In the genomic region with DNA sequence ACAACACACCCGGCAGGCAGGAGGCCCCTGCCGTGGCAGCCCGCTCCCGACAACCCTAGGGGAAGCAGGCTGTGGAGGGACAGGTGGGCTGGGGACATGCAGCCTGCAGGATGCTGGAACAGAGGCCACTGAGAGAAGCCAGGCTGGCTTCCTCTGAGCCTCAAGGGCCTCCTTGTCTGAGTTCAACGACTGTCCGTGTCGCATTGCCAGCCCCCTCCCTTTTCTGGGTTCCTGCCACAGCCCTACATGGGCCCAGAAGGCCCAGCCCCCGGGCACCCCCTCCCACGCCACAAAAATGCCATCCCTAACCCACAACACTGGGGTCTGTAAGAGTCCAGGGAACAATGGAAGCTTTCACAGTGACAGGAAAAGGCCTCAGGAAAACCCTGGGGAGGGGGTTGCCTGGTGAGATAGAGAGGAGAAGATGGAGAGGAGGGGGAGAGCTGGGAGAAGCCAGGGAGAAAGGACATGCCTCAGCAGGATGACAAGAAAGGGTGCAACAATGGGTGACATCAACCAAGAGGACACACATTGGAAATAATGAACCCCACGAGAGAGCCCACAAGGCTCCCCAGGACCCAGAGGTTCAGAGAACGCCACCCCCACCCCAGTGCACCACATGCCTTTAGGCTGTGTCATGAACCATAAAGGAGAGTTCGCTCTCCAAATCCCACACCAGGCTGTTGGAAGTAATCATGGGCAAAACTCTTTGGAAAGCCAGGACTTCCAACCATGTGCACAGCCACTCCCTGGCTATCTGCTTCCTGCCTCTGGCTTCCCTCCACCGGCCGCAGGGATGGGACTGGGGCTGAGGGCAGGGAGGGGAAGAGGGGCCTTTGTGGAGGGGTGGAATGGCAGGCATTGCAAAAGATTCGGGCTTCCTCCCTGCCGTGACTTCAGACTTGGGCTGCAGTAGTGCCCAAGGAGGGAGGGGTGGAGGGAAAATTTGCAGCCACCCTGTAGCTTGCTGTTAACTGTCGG, we compare ENCODE assay signal across 8 mouse cellular contexts. TPM values are rescaled to one million over a fixed set of nuclear protein-coding genes. Genes with fewer than 3 reads are reported as not detected.
DNase-seq lines count a peak whose midpoint lies in the region; ATAC-seq lines count a peak whose summit lies in the region.

No protein-coding gene starts in this region.

- 0 out of 2 replicates have a peak, but pooled peaks cover 5% of the 10 kb centered on the region for H3K36me3 ChIP-seq in heart, embryonic 16.5 days (ENCODE audit: control insufficient read depth, insufficient read depth)
- H3K36me3 ChIP-seq in liver, embryonic 13.5 days = peaks cover 4% of the 10 kb centered on the region; the same call in 1 of the 2 replicates
- H3K36me3 ChIP-seq in stomach, embryonic 15.5 days = no peaks in the 10 kb centered on the region

- no peaks in the 10 kb centered on the region for H3K27me3 ChIP-seq in heart, embryonic 16.5 days (ENCODE audit: control insufficient read depth, insufficient read depth, low read length)
- H3K27me3 ChIP-seq in liver, embryonic 13.5 days = no peaks in the 10 kb centered on the region
- H3K27me3 ChIP-seq in stomach, embryonic 15.5 days (replicated peaks) = no peaks in the 10 kb centered on the region

- no peak overlapping the region for H3K4me3 ChIP-seq in heart, embryonic 16.5 days (ENCODE audit: low read length)
- H3K4me3 ChIP-seq in liver, embryonic 13.5 days (replicated peaks) = no peak overlapping the region
- H3K4me3 ChIP-seq in stomach, embryonic 15.5 days (replicated peaks) = no peak overlapping the region

- H3K9ac ChIP-seq in heart, embryonic 16.5 days (ENCODE audit: low read length) = peak overlapping the region; percentile 61
- H3K9ac ChIP-seq in liver, embryonic 13.5 days = no peak overlapping the region
- H3K9ac ChIP-seq in stomach, embryonic 15.5 days = peak overlapping the region; percentile 13

- peak overlapping the region; percentile 98 for H3K27ac ChIP-seq in heart, embryonic 16.5 days (ENCODE audit: low read length)
- H3K27ac ChIP-seq in liver, embryonic 13.5 days = peak overlapping the region; percentile 53
- peak overlapping the region; percentile 72 for H3K27ac ChIP-seq in stomach, embryonic 15.5 days

- H3K4me2 ChIP-seq in heart, embryonic 16.5 days (ENCODE audit: low read depth, low read length) = no peak overlapping the region
- H3K4me2 ChIP-seq in liver, embryonic 13.5 days = no peak overlapping the region
- H3K4me2 ChIP-seq in stomach, embryonic 15.5 days = no peak overlapping the region

- WGBS in heart, embryonic 16.5 days = 33% methylated on average over 17 of the region's 17 CpGs
- 37% methylated on average over 17 of the region's 17 CpGs for WGBS in liver, embryonic 13.5 days (ENCODE audit: insufficient replicate concordance)
- WGBS in stomach, embryonic 15.5 days = 43% methylated on average over 17 of the region's 17 CpGs

- H3K9me3 ChIP-seq in heart, embryonic 16.5 days (replicated peaks; ENCODE audit: control insufficient read depth, low read length) = no peaks in the 10 kb centered on the region
- H3K9me3 ChIP-seq in liver, embryonic 13.5 days (replicated peaks) = no peaks in the 10 kb centered on the region
- H3K9me3 ChIP-seq in stomach, embryonic 15.5 days = no peaks in the 10 kb centered on the region

- ATAC-seq in heart, embryonic 16.5 days (replicated peaks; ENCODE audit: extremely low read depth, insufficient read depth, low FRiP score) = peak; percentile 31
- no peak for ATAC-seq in liver, embryonic 13.5 days (ENCODE audit: low read depth)
- ATAC-seq in stomach, embryonic 15.5 days (ENCODE audit: insufficient read depth, low FRiP score, low read depth) = peak; percentile 15; the same call in 1 of the 2 replicates

- peak; percentile 37 for DNase-seq in cerebellum, adult 9-11 months
- no peak for DNase-seq in cerebellum, adult 11 months
- peak; percentile 46 for DNase-seq in right cerebral cortex, postnatal 4 days
- no peak for DNase-seq in right cerebral cortex, adult 2 months (ENCODE audit: low spot score in 2 of 2)
- DNase-seq in liver, embryonic 13.5 days = no peak
- no peak for DNase-seq in frontal cortex, postnatal 25 days (ENCODE audit: low spot score in 2 of 2)

- peaks cover 56% of the 10 kb centered on the region for H3K4me1 ChIP-seq in heart, embryonic 16.5 days (ENCODE audit: control insufficient read depth, insufficient read depth, low read length)
- H3K4me1 ChIP-seq in liver, embryonic 13.5 days (replicated peaks) = peaks cover 25% of the 10 kb centered on the region
- H3K4me1 ChIP-seq in stomach, embryonic 15.5 days = peaks cover 56% of the 10 kb centered on the region

RNA-seq across cellular contexts. Expression of gene Zcchc24, which starts 33.8 kb away (rescaled TPM):
- polyA plus RNA-seq in heart, embryonic 16.5 days (2015; fragmentation: Nextera tagmentation; extraction: Ambion mirVana) = 19.5 and 25.5 TPM in 2 replicates
- polyA plus RNA-seq in liver, embryonic 13.5 days (2015; fragmentation: Nextera tagmentation; extraction: Ambion mirVana) = 4.3 and 5.1 TPM in 2 replicates
- 25.7 and 26.9 TPM in 2 replicates for polyA plus RNA-seq in stomach, embryonic 15.5 days (2015; fragmentation: Nextera tagmentation; extraction: Ambion mirVana)

RNA-seq across cellular contexts. Expression of gene Ppif, which starts 41.1 kb away (rescaled TPM):
- 118 and 121 TPM in 2 replicates for polyA plus RNA-seq in heart, embryonic 16.5 days (2015; fragmentation: Nextera tagmentation; extraction: Ambion mirVana)
- 37.8 and 52.3 TPM in 2 replicates for polyA plus RNA-seq in liver, embryonic 13.5 days (2015; fragmentation: Nextera tagmentation; extraction: Ambion mirVana)
- polyA plus RNA-seq in stomach, embryonic 15.5 days (2015; fragmentation: Nextera tagmentation; extraction: Ambion mirVana) = 47.7 and 48.5 TPM in 2 replicates

Comparison
In these comparisons a context has a peak if more than half of its experiments do, and no peak if none do; other contexts are left out.
1. DNase-seq: peak in cerebellum, adult 9-11 months (single experiment) and right cerebral cortex, postnatal 4 days (single experiment); none in cerebellum, adult 11 months (single experiment), right cerebral cortex, adult 2 months (0 of 2), liver, embryonic 13.5 days (single experiment) and frontal cortex, postnatal 25 days (0 of 2).
2. Peak in every context shown above with its lines, with median percentiles within 50 percentile points of each other: H3K27ac ChIP-seq.